Mouse (Mus musculus) adrenal gland, adult (tissue): ENCODE results near the gene Tsc22d4.

Experiments used
- DNase-seq, 2 experiments: peaks; one replicate each; pipeline ENCODE4 v3.0.0; 2022 to 2023; ENCODE audit warnings: low spot score in 1 of 2; ENCODE audit not compliant: inconsistent age in 2 of 2

The Tsc22d4 gene

DNA sequence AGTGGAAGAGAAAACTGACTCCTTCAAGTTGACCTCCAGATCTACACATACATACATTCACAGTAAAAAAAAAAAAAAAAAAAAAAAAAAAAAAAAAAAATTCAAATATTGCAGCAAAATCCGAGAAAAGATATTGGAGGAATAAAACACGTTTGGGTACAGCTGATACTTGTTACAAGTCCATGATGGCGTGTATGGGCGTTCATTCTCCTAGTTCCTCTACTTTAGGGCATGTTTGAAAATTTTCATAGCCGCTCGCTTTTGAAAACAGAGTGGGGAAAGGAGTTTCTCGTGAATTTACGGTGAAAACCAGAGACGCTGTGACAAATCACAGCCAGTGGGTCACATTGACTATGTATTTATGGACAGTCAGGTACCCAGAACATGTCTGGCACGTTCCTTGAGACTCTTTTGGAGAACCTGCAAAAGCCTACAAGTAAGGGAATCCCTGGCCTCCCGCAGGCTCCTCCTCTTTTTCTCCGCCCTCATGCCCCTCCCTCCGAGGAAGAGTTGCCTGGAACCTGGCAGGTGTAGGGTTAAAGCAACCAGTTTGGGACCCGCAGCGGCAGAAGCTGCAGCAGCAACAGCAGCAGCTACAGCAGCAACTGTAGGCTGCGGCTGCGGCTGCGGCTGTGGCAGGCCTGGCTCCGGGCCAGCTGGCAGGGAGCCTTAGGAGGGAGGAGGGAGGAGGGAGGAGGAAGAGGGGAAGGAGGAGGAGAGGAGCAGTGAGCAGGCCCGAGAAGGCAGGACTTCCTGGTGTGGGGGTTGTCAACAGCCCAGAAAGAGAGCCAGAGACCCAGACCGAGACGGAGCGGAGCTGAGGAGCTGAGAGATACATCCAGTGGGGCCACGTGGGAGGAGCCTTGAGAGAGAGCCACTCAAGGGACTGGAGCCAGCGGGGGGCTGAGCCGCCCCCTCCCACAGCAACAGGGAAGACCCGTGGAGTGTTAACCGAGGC, at the start of gene Tsc22d4:
Gene Tsc22d4, plus strand, starts transcription at position 517 of the 958 bp plus-strand sequence.
- DNase-seq, result peak; percentile 93 to 97

DNA sequence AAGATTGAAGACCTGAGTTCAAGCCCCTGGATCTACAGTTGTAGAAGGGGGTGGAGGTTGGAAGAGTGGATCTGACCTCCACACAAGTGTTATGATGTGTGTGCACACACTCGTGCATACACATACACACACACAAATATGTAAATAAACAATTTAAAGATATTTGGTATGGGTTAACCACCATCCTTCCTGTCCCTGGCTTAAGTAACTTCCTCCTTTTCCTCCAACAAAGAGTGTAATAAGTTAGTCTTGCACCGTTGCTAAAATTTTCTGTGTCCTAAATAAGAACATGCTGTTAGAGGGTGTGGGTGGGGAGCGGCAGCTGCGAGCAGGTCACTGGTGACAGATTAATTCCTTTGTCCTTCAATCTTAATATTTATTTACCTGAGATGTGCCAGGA, 49.6 kb upstream of the Tsc22d4 start:
- DNase-seq, result no peak

DNA sequence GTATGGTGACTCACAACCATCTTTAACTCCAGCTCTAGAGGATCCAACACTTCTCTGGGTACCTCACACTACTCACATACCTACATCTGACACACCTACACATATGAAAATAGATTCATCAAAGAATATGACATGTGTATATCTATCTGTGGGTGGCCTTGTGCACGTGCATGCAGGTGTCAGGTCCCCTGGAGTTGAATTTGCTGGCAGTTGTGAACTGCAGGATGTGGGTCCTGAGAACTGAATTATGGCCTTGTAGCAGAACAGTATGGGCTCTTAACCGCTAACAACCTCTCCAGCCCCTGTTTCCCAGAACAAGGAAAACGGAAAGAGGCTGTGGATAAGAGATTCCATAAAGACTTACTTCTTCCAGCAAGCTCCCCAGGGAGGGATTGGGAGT, 46.5 kb upstream of the Tsc22d4 start:
- DNase-seq, result no peak

DNA sequence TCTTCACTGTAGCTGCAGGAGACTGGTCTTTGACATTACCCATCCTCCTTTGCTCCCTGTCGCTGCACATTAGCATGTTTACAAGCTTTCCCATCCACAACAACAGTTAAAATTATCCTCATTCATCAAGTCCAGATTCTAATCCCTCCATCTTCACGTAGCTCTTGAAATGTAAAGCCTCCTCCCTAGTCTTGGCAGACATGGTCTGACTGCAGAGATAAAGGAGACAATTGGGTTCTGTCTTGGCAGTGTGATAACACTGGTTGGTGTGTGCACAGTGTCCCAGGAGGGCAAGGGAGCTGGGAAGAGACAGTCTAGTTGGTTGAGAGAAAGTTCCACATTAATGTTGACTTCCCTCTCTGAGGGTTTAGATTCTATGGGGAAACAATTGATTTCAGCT, 45.7 kb upstream of the Tsc22d4 start:
- no peak for DNase-seq

DNA sequence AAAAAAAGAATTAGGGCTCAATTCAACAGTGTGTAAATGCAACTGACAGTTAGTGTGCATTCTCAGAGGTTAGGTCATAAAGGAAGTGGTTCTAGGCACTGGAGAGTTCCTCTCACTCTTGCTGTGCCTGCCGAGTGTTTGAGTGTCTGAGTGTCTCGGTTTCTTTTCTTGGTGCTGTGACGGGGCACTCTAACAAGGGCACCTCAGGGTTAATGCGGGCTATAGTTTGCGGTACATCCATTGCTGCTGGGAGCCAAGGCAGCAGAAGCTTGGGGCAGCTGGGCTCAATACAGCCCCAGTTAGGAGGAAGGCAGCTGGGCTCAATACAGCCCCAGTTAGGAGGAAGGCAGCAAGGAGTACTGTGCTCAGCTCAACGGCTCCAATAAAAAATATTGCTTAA, 40.3 kb upstream of the Tsc22d4 start:
- no peak for DNase-seq

DNA sequence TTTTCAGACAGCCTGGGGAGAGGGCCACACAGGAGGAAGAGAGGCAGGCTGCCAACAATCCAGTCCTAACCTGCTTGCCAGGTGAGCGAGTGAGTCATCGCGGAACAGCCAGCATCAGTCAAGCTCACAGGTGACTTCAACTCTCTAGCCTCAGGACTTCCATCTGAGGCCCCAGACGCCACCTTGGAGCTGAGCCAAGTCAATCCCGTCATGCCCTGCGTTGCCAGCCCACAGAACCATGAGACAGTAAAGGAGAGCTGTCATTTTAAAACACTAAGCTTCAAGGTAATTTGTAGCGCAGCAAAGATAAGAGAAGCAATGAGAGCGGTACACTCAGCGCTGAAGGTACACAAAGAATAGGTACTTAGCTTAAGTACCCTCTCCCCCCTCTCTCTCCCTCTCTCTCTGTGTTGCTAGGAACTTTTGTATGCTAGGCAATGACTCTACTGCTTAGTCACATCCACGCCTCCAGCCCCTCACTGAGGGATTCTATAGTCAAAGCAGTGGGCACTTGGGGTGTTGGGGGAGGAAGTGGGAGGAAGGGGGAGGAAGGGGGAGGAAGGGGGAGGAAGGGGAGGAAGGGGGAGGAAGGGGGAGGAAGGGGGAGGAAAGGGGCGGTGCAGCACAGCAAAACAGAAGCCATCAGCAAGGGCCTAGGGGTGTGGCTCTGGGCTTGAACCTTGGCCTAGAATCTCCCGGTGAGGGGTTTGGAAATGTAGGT, 38.5 kb upstream of the Tsc22d4 start:
- peak; percentile 61 to 81 for DNase-seq

DNA sequence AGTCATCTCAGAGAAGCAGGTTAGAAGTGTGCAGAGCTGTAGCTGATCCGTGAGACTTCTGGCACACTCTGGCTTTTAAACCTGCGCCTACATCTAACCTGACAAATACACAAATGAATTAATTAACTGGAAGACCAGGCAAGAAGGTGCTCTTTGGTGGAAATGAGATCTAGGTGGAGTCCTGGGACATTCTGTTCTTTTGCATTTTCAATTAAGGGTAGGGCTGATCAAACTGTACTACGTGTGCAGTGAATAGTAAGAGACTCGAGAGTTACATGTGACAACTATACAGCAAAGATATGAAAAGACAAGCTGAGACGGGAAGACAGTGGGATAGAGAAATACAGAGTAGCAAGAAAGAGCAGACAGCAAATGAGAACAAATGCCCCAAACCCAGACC, 32.1 kb upstream of the Tsc22d4 start:
- DNase-seq, result no peak

DNA sequence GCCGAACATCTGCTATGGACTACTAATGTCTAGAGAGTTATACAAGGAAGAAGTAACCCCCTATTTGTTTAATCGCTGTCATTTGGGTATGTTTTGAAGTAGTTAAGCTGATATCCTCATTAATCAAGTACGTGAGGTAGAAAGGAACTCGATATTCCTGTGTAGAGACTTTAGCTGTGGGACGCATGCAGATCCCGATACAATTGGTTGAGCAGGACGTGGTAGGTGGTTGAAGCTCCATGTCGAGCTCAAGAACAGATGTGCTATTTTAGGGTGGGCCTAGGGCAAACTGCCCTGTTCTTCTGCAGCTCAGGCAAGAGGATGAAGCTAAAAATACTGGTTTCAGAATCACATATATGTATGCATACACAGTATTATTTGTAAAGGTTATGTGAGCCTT, 29.8 kb upstream of the Tsc22d4 start:
- DNase-seq, result no peak

DNA sequence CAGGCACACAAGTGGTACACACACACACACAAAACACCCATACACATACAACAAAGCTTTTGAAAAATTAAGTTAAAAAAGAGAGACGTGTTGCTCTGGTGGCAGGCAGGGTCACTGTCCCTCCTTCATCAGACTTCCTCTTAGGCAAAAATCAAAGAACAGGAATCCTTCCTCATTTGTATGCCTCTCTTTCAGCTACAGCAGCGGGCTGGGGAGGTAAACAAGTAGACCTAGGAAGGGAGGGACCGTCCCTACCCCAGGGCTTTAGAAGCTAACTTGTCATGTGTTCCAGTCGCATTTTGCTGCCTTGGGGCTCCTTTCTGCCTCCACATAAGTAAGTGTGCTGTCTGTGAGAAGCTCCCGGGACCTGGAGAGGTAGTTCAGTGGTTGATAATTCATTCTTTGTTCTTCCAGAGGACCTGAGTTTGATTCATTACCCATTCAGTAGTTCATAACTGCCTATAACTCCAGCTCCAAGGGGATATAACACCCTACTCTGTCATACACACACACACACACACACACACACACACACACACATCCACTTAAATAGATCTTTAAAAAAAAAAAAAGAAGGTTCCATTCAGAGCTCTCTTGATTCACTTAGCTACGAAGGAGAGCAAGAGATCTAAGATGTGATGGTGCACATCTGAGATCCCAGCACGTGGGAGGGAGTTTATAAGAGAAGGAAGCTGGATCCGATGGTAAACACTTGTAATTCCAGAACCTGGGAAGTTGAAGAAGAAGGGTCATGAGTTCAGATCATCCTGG, 27.3 kb upstream of the Tsc22d4 start:
- no peak for DNase-seq

DNA sequence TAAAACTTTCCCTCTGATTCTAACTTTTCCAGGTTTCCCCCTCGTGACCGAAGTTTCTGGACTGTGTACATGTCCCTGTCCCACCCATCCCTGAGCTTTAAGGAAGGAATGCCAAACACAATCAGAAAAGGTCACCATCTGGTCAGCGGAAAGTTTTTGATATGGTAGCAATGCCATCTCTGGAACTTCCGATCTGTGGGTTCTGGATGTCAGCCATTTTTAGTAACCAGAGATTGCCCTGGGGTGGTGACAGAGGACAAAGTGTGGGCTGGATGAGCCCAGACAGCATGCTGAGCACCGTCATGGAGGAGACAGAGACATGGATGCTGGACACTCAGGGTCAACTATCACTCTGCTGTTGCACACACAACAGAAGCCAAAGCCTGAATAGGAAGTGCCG, 26.4 kb upstream of the Tsc22d4 start:
- no peak for DNase-seq

DNA sequence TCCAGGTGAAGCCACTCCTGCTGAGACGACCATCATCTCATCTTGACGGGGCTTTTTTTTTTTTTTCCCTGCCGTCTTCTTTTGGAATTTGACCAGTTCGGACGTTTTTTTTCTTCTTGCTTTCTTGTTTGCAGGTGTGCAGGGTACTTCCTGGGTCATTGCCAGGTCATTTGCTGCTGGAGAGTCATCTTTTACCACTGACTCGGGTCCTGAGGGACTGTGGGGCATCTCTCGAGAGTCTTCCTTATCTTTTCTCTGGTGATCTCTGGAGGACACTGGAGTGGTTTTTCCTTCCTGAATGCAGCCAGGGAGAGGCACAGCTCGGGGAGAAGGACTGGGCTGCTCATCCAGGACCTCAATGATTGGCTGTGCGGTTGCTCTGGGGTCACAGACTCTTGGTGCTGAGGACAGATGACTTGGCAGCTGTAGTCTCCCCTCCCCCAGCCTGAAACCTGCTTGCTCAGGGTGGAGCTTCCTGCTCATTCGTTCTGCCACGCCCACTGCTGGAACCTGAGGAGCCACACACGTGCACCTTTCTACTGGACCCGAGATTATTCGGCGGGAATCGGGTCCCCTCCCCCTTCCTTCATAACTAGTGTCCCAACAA, 24.9 kb upstream of the Tsc22d4 start:
- DNase-seq, result peak in 1 of 2 experiments; percentile 57

DNA sequence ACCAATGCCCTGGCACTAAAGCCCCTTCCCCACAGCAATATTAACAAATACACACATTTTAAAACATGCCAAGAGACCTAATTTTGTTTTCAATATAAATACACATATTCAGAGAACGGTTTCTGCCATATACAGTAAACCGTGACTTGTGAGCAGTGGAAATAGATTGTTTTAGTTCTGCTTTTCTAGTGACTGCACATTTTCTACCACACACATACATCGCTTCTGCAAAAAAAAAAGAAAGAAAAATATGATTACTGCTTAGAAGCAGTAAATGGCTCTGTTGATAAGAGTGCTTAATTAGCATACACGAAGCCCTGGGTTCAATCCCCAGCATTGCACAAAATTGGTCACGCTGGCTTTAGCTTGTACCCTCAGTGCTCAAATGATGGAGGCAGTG, 21.7 kb upstream of the Tsc22d4 start:
- DNase-seq, result no peak

DNA sequence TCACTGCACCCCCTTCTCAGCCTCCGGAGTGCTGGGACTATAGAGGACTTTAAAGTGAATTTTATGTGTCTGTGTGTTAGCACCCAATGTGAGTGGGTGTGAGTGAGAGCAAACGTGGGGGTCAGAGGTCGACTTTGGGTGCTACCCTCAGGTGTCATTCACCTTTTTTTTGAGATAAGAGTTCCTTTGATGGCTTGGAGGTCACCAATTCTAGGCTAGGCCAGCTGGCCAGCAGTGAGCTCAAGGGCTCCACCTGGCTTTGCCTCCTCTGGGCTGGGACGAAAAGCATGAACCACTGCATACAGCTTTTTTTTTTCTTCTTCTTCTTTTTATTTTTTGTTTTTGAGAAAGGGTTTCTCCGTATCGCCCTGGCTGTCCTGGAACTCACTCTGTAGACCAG, 18.8 kb upstream of the Tsc22d4 start:
- no peak for DNase-seq

DNA sequence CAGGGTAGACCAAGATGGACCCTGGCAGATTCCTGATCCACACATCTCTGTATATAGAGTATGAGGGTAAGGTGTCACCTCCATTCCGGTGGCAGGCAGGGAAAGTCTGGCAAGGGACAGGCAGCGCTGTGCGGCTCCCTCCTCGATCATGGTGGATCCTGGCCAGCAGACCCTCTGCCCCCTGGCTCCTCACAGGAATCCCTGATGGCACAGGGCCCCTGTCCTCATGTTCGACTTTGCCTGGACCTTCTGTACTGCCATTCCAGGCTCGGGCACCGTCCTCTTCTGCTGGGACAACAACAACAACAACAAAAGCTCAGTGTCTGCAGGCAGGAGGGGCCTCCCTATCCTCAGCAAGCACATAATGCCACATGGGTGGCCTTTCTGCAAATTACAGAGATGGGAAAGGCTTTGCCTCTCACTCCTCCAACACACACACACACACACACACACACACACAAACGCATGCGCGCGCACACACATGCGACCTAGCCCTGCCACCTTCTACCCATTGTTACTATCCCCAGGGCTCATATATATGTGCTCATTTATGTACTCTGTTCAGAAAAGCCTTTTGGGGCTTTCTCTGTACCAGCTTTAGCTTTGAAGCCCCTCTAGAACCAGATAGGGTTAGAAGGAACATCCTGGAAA, 11.8 kb upstream of the Tsc22d4 start:
- DNase-seq, result no peak

DNA sequence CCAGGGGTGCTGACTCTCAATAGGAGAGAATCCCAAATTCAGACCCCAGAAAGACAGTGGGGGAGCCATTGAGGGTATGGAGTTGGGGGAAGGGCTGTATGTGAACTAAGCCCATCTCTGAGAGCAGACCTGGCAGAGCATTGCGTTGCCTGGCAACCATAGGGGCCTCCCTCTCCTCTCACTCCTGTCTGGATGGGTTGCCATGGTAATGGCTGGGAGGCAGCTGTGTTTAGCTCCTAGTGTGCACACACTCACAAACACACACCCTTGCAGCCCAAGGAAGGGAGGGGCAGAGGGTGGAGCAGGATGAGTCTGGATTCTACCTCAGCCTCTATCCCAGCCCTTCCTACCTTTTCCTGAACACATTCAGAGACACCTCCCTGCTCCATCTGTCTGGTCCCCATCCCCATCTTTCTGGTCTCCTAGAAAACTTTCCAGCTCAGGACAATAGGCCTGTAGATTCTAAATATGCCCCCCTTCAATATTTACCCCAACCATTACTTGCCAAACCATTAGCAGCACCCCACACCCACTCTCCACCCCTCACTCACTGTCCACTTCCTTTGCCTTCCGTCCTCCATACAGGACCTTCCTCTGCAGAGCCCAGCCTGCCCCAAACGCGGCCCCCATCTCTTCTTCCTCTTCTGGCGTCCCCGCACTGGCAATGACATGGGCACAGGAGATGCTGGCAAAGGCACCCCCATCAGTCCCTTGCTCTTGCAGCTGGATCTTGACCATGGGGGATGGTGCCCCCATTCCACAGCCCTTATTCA, 11.1 kb upstream of the Tsc22d4 start:
- DNase-seq, result peak in 1 of 2 experiments; percentile 36

DNA sequence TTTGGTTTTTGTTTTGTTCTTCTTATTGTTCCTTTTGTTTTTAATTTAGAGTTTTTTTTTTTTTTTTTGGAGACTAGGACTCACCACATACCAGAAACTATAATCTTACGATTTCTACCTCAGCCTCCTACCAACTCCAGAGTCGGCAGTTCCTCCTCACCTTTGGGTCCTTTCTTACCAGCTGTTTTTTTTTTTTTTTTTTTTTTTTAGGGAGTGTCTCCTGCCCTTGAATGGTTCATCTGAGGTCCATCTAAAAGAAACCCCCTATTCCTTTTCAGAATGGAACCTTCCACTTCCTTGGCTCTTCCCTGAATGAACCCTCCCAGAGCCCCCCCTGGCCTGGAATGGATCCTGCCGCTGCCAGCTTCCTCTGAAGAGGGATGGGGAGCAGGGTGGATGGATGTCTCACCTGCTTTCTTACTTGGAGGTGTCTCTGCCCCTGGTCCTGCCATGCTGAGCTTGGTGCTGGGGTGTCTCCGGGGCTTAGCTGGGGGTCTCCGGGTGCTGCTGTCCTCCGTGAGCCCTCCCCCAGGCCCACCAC, 8.1 kb upstream of the Tsc22d4 start:
- no peak for DNase-seq

DNA sequence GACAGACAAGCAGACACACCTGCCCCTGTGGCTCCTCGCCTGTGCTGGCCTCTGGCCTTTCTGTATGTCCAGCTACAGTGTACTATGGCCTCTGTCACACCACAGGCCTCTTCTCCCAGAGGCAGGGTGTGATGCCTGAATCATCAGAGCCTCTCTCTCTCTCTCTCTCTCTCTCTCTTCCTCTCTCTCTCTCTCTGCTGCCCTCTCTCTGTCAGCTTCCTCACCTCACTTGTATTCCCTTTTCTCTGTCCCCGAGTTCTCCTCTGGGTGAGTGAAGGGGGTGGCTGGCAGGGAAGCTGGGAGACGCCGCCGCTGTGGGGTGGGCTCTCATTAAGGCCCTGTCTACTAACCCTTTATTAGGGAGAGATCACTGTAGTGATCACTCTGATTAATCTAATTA, 7.0 kb upstream of the Tsc22d4 start:
- DNase-seq, result peak; percentile 16 to 50

DNA sequence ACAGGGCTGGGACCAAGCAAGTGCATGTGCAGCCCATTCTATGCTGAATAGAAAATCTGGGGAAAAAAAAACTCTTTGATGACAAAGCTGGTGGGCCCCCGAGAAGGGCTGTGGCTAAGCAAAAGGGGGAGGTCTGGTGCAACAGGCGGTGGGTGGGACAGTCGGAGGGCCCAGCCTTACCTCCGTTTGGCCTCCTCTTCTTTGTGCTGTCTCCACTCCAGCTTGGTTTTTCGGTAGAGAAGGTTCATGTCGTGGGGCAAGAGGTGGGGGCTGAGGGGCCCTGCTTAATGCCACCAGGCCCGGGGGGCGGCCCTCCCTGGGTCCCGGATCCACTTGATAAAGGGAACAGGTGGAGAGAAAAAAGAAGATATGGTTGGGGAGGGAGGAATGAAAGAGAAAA, 6.1 kb upstream of the Tsc22d4 start:
- DNase-seq, result peak; percentile 5 to 33

DNA sequence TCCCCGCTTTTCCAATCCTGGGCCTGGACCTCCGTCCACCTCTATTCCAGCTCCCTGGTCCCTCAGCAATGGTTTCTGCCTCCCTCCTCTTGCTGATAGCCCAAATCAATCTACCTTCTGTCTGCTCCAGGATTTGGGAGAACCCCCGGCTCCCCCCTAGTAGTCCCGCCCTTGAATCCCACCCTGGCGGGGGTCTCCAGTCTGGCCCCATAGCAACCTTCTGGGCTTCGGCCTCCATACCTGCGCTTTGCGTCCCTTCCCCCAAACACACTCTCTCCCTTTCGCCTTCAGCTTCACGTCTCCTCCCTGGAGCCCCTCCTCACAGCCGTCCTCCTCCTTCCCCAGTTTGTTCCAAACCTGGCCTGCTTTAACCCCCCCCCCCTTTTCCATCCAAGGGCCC, 5.0 kb upstream of the Tsc22d4 start:
- peak; percentile 23 to 41 for DNase-seq
